Mouse (Mus musculus): ENCODE results near the gene Six1.

DNA sequence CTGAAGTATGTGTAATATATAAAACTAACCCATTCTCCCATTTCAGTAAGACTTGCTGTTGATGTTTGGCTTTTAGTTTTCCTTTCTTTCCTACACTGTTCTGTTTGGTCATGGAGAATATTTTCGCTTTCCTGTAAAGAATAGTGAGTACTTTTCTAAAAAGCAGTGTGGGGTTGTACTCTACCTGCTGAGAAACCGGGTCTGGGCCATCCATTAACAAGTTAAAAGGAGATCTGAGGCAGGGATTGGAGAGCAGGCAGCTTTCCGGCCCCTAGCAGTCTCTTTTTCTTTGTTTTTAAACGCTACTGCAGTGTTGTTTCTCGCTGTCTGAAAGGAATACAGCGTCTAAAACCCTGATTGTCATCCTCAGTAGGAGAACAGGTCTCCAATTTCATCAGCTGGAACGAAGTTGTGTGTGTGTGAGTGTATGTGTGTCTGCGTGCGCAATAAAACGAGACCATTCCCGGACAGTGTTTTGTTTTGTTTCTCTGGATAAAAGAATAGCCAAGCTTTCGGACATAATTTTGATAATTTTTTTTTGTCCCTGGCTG lies 15.2 kb downstream of the Six1 start:
- TF ChIP-seq CTCF (conservative IDR thresholded peaks at IDR 0.05; ENCODE audit: low read length) (no peak), POU5F1 (IDR thresholded peaks at IDR 0.05; ENCODE audit: borderline replicate concordance, low read length) (no peak)

Data from E14TG2a.4 (cell line).